Mouse (Mus musculus): ENCODE measurements at regions not wholly inside any gene's neighbourhood (a gene's known extent, or its start where the extent isn't known, plus 50 kb on each side); places are given as distances from the start of the nearest gene placed in this dataset.
A peak's percentile ranks its signal among the peaks of the same experiment; 100 is the strongest.

DNA sequence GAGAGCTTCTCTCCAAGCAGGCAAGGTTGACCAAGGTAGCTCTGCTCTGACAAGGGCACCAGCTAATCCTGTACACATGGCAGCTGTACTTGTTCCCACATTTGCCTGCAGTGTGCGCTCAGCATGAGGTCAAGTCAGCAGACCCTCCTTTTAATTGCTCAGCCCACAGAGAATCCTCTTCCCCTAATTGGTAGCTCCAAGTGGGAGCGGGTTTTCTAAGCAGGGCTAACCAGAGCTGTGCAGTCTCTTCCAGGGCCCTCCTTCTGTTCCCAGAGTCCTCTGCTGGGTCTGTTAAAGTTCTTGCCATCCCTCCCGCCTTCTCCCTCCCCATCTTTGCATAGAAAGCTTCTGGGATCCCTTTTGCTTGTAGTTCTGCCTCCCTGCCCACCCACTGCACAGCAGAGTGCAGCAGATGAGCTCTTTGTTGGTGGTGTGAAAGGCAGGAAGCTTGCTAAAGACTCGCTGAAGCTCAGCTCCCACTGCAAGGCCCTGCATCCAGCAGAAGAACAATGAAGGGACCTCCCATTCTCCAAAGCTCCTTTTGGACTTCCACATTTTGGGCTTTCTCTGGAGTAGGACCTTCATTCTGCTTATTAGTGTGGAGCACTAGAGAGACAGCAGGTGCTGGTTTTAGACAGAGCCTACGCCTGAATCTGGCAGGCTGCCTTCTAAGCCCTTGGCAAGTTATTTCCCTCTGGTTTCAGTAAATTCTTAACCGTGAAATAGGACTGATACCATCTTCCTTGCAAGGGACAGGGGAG is 235.3 kb upstream of the Serp2 start:
- DNase-seq (ENCODE audit: low spot score): no peak

- DNase-seq (ENCODE audit: low spot score): no peak
Measured at GRCm38 (mm10) chr14:76789376-76789775, 232.7 kb upstream of the Serp2 start.

DNA sequence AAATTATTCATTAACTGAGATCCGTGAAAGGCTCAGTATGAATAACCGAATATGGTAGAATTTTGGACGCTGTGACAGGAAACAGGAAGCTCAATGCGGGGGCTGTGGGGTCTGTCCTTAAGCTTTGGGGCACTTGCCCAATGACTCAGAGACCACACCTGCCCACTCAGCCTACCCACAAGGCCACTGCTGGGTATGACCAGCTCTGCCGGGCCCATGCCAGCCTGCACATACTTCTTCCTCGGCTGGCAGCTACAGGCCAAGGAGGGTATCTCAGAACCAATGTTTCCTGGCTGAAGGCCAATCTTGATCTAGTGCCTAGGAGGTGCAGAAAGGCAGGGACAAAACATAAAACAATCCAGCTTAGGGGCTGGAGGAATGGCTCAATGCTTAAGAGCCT is 230.9 kb upstream of the Serp2 start:
- peak; percentile 44 for DNase-seq (ENCODE audit: low spot score)

- DNase-seq (ENCODE audit: low spot score): no peak
Measured at GRCm38 (mm10) chr14:76786214-76786613, 229.5 kb upstream of the Serp2 start.

GRCm38 (mm10) chr14:76781524-76781880 is 224.8 kb upstream of the Serp2 start:
- DNase-seq (ENCODE audit: low spot score): no peak

GRCm38 (mm10) chr14:76780572-76781523 is 224.2 kb upstream of the Serp2 start:
- no peak for DNase-seq (ENCODE audit: low spot score)

DNA sequence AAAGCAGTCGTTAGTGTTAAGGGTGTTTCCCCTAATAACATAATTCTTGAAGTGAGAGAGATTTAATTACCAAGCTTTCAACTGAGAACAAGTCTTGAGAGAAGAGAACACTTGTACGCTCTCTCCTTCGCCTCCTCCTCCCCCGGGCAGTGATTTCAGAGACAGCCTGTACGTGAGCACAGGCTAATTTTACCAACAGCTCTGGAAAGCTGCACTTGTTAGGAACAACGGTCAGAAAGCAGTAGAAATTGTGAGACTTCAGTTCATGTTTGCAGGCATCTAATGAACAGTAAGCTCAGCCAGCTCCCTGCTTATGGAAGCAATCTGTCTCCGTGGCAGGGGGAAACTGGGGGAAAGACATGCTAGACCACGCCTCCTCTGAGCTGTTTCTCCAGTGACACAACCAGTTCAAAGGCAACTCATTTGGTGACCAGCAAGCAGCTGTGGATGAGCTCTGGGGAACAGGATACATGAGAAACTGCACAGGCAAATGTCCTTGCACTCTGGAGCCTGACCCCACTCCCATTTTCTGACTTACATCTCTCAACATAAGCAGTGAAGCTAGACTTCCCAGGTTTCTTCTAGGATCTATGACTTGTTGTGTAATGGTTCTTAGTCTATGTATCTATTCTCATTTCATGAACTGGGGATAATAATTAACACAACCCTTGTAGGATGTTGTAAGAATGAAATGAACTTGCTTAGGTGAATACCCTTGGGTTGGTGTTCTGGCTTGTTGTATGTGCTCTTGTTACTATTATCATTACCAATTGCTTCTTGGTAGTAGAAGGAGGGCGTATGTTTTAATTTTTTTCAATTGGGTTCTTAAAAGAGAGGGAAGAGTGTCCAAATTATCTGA is 222.1 kb upstream of the Serp2 start:
- DNase-seq (ENCODE audit: low spot score): no peak

DNA sequence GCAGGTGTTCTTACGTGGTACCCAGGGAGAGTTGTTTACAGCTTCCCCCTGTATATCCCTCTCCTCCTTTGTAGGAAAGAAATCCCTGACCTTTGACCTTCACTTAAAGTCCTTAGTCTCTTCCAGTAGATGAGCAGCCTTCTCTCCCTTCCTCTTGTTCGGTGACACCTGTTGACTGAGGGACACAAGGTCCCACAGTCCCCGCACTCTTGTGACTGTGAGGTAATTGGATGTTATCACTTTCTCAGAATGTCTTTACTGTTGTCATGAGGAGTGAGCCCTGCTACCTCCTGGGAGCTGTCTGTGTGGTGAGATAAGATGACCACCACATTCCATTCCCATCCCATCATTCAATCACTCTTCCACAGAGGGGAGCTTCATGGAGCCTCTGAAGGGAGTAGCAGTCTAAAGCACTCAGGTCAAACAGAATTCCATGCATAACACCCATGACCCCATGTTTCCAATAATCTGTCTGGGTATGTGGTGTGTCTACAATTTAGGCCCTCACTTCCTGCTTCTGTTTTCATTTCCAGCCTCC is 218.8 kb upstream of the Serp2 start:
- no peak for DNase-seq (ENCODE audit: low spot score)

GRCm38 (mm10) chr14:76772781-76773438 is 216.2 kb upstream of the Serp2 start:
- no peak for DNase-seq (ENCODE audit: low spot score)

DNA sequence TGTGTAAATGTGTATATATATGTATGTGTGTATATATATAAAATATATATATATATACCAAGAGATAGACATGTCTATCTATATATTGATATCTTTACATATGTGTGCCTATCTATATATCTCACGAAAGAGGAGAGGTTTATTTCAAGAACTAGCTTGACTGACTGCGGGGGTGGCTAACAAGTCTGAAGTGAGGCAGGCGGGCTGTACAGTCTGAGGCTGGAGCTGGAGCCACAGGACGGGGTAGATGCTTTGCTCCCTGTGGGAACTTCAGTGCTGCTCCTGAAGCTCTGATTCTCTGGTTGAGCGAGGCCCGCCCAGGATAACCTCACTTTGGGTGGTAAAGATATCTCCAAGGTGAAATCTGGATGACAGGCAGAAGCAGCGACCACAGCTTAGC is 213.4 kb upstream of the Serp2 start:
- DNase-seq (ENCODE audit: low spot score): no peak

DNA sequence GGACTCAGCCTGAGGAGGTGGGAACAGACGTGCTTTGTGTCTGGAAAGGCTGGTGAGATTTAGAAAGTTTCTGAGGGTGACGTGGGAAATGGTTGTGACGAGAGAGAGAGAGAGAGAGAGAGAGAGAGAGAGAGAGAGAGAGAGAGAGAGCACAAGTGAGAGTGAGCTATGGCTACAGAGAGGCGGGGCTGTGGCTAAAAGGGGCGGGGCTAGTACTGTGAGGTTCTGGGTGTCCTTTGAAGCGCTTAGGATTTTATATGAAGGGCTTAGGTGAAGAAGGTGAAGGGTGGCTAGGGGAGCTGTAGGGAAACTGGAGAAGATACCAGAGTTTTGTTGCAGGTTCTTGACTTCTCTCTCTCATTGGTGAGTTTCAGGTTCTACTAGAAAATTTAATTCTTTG is 210.6 kb upstream of the Serp2 start:
- DNase-seq (ENCODE audit: low spot score): no peak

DNA sequence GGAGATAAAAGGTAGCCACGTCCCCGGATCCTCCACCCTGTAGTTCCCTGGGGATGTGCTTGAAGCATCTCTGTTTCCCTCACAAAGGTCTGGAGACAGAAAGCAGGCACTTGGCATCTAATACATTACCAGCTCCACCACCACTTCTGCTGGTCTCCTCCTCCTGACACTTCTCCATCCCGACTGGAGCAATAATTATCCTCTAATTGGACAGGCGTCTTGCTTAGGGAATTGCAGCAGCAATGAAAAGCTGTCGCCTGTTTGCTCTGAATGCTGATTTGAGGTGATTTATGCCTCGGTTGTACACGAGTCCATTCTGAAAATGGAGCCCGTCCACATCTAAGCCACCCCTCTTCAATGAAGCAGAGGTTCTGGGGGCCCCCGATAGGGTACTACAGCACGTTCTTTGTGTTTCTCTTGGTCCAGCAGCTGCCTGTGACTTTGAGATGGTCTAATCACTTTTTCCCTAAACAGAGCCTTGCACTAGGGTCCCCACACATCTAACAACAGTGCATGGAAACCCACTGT is 209.6 kb upstream of the Serp2 start:
- no peak for DNase-seq (ENCODE audit: low spot score)

DNA sequence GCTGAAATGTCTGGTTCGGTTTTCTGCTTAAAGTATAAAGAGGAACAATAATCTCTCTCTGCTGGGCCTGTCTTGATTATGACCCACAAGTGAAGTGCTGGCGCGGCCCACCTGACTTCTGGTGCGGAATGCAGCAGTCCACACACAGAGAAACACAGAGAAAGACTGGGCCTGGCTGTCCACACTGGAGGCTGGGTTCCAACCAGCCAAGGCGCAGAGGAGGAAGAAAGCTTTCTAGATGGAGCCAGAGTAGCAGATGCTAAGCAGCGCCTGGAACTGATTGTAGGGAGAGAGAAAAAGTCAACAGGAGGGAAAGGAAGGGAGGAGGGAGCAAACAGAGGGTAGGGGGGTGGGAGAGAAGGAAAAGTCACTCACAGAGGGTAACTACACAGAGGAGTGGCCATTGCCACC is 208.4 kb upstream of the Serp2 start:
- DNase-seq (ENCODE audit: low spot score): no peak

GRCm38 (mm10) chr14:76764390-76764796 is 207.7 kb upstream of the Serp2 start:
- DNase-seq (ENCODE audit: low spot score): peak; percentile 43

GRCm38 (mm10) chr14:76763539-76763938 is 206.8 kb upstream of the Serp2 start:
- DNase-seq (ENCODE audit: low spot score): no peak

DNA sequence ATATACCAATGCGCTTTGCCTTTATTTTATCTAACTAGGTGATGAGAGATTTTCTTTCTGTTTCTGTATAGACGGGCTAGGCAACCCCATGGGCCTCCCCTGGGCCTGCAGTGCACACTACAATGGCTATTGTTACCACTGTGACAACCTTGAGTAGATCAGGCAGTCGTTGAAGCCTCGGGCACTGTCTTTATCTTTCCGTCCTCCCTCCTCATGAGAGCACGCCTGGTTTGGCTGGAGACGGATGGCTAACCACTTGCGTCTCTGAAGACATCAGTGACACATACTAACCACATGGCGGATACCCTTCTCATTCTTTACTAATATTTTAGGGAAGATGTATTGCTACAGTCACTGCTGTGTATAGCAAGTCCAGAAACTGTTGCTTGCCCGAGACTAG is 206.1 kb upstream of the Serp2 start:
- DNase-seq (ENCODE audit: low spot score): no peak

DNA sequence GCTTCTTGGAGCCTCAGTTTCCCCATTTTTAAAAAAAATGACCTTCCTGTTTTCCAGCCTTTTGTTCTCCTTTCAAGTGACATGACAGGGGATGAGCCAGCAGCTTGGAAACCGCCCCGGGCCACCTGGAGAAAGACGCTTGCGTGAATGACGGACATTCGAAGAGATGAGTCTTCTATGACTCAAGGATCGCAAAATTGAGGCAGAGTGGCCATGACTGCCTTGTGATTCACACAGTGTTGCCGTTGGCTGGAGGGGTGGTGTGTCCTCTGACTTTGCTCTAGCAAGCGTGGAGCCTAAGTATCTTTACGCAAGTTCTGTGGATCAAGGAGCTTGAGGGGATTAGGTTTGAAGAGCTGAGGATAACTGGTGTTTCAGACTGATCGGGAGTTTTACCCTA is 205.0 kb upstream of the Serp2 start:
- DNase-seq (ENCODE audit: low spot score): no peak

- no peak for DNase-seq (ENCODE audit: low spot score)
Measured at GRCm38 (mm10) chr14:76761274-76761673, 204.6 kb upstream of the Serp2 start.

DNA sequence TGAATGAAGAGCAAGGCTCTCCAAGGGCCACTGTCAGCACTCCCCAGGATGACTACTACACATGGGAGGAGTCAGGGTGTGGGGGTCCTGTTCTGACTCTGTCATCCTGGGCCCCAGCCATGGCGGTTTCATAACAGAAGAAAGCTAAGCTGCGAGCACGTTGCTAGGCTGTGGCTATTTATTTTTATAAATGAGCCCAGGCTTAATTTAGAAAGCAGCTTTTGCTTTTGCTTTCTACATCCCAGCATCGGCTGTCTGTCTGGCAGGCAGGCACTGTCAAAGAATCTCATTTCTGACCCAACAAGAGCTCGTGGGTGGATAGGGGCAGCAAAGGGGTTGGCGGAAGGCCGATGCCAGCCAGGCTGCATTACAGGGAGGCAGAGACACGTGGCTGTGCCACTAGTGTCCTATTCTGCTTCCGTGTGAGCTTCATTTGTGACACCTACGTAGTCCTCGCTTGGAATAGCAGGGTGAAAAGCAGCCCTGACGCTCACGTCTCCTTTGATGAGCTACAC is 203.9 kb upstream of the Serp2 start:
- peak; percentile 46 for DNase-seq (ENCODE audit: low spot score)

DNA sequence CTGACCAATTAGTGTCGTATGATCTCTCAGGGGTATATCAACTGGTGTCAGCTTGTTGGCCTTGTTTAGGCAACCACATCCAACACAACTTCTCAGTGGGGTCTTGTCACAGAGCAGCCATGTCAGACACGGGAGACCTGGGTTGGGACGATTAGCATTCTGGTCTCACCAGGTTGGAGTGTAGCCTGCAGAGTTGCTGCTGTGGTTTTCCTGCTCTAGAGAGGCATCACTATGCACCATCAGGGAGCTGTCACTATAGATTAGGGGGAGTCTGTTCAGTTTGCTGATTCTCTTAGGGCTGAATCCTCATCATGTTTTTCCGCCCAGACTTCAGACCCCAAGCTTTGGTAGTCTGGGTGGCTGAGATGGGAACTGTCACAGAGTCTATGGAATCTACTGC is 202.7 kb upstream of the Serp2 start:
- DNase-seq (ENCODE audit: low spot score): no peak

DNA sequence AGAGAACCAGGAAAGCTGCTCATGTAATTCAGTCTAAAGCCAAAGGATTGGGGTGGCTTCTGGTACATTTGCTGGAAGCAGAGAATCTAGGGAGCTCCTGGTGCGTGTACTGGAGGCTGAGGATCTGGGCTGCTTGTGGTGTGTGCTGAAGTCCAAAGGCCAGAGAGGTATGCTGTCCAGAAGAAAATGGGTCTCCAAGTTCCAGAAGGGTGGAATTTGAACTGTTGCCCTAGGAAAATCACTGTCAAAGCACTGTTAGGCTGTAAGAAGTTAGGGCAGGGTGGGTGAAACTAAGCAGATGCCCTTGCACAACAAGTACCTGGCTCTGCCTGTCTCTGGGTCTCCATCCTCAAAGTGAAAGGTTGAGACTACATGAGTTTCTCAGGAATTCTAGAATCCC is 201.9 kb upstream of the Serp2 start:
- no peak for DNase-seq (ENCODE audit: low spot score)
